Mouse (Mus musculus) naive thymus-derived CD4-positive, alpha-beta T cell, adult 5 months (primary cell): ENCODE measurements around the gene Serpinb3a. TPM values are rescaled to one million over a fixed set of nuclear protein-coding genes. Genes with fewer than 3 reads are reported as not detected.

Experiments used
- polyA plus RNA-seq: library from polyadenylated mRNA; unstranded; fragments of 100-300 nt; shearing (Covaris generic); gene quantifications from one replicate; pipeline ENCODE4 v1.2.1, GENCODE M21; 2017

Serpinb3a gene
- polyA plus RNA-seq, result not detected

DNA sequence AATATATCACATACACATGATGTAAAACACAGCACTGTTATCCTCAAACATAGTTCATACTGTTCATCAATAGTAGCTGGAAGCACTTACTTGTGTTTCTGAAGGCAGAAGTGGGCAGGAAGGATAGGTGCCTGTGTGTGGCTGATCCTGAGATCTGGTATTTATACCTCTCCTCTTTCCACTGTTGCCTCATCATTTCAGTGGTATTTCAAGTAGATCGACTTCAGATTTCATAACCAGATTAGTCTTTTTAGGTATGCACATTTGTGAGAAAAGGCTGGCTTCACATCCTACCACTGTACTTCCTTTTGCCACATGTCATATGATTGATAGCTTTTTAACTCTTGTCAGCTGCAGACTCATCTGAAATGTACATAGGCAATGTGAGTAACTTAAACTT is at the start of gene Serpinb3a:
Gene Serpinb3a, minus strand, starts transcription at position 101 of the 400 bp plus-strand sequence.

DNA sequence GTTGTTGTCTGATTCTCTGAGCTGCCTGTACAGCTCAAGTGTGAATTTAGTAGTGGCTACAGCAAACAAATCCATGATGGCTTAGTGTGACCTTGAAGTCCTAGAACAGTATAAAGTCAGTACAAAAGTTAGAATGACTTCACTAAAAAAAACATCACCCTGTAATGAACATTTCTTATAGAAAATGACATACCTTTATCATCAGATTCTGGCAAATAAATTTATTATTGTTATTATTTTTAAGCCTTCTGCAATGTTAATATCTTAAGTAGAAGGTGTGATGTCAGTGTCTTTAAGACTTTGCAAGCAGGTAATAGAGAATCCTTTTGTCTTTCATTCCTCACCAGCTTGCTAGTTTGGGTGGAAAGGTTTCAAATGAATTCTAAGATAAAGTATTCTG is 31.3 kb upstream of the Serpinb3a start, which contains the start of gene Serpinb3d:
Gene Serpinb3d, minus strand, starts transcription at position 101 of the 400 bp plus-strand sequence.

Other genes with a start within 250 kb of the Serpinb3a start
- gene Serpinb5, start 191.1 kb downstream of the Serpinb3a start, polyA plus RNA-seq, result not detected
- not detected for gene Serpinb12, start 117.9 kb downstream of the Serpinb3a start, polyA plus RNA-seq
- not detected for gene Serpinb13, start 71.3 kb downstream of the Serpinb3a start, polyA plus RNA-seq
- not detected for gene Serpinb3d, start 31.2 kb upstream of the Serpinb3a start, polyA plus RNA-seq
- not detected for gene Serpinb3b, start 226.1 kb upstream of the Serpinb3a start, polyA plus RNA-seq
- not detected for gene Serpinb3c, start 226.1 kb upstream of the Serpinb3a start, polyA plus RNA-seq